Mouse (Mus musculus) G1E (cell line): ENCODE data around the gene Ctcf. TPM values are rescaled to one million over a fixed set of nuclear protein-coding genes. Genes with fewer than 3 reads are reported as not detected.
A peak's percentile ranks its signal among the peaks of the same experiment; 100 is the strongest.

Experiments
- ATAC-seq: 2 replicates; pipeline ENCODE4 v1.8.0; 2016; ENCODE audit warnings: mild to moderate bottlenecking; ENCODE audit not compliant: insufficient number of reproducible peaks, poor library complexity, low FRiP score, severe bottlenecking; ENCODE audit errors: extremely low read depth
- DNase-seq: peaks from one replicate; pipeline ENCODE4 v3.0.0; 2012; ENCODE audit warnings: low spot score
- H3K27me3 ChIP-seq: 2 replicates; pipeline ENCODE4 v1.6.1; 2012; ENCODE audit warnings: mild to moderate bottlenecking, low read length, inconsistent platforms; ENCODE audit not compliant: insufficient read depth
- H3K36me3 ChIP-seq: replicated peaks from 2 replicates; pipeline ENCODE3; 2012; ENCODE audit warnings: mild to moderate bottlenecking, inconsistent platforms
- H3K4me1 ChIP-seq: 2 replicates; pipeline ENCODE4 v1.6.1; 2012; ENCODE audit warnings: low read depth, low read length, inconsistent platforms, mixed read lengths; ENCODE audit not compliant: insufficient read depth
- H3K4me3 ChIP-seq: 2 replicates; pipeline ENCODE4 v1.5.1; 2012; ENCODE audit warnings: low read depth, mild to moderate bottlenecking, inconsistent platforms, low read length, moderate library complexity, mixed read lengths
- H3K9me3 ChIP-seq: replicated peaks from 2 replicates; pipeline ENCODE4 v1.6.1; 2012; ENCODE audit warnings: inconsistent platforms
- CTCF ChIP-seq: IDR thresholded peaks from 2 replicates; pipeline ENCODE4 v1.5.1; 2012; ENCODE audit warnings: low read depth, low read length, inconsistent platforms, mixed read lengths
- GATA1 ChIP-seq: IDR thresholded peaks from 2 replicates; pipeline ENCODE4 v1.6.1; 2012; ENCODE audit warnings: borderline replicate concordance, low read length, inconsistent platforms, mixed read lengths
- GATA2 ChIP-seq: IDR thresholded peaks from 2 replicates; pipeline ENCODE4 v1.6.1; 2012; ENCODE audit warnings: low read depth, low read length, inconsistent platforms, borderline replicate concordance
- POLR2AphosphoS5 ChIP-seq: IDR thresholded peaks from 2 replicates; pipeline ENCODE4 v1.6.1; 2012; ENCODE audit warnings: low read depth, low read length, inconsistent platforms; ENCODE audit not compliant: insufficient replicate concordance
- TAL1 ChIP-seq: conservative IDR thresholded peaks from 2 replicates; pipeline ENCODE4 v1.6.1; 2012; ENCODE audit warnings: low read depth, low read length, inconsistent platforms, mixed read lengths
- polyA plus RNA-seq: library from polyadenylated mRNA; stranded (reverse); fragments of >175 nt; gene quantifications from 2 replicates; pipeline ENCODE4 v1.2.3, GENCODE M21; 2012
- total RNA-seq, 2 experiments: library from RNA; stranded (forward) in 1 of 2; stranded (reverse) in 1 of 2; fragments of 200-1000 nt in 1 of 2; fragments of >200 nt in 1 of 2; fragmentation: Nextera tagmentation in 1 of 2; gene quantifications; 2 replicates each; pipeline ENCODE4 v1.2.3; 2014 to 2017

Gene Ctcf
- total and polyA plus RNA-seq, 3 experiments = 78.9 to 155 (median 133) TPM

DNA sequence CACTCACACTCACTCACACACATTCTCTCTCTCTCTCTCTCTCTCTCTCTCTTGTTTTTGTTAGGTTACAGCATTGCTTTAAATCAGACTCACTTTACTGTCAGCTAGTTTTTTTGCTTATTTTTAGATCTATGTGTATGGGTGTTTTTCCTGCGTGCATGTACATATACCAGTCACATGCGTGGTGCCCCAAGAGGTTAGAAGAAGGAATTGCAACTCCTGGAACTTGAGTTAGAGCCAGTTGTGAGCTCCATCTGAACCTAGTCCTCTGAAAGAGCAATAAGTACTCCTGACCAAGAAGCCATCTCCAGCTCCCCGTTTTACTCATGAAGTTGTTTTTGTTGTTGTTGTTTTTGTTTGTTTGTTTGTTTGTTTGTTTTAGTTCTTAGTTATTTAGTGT, 24.8 kb downstream of the Ctcf start:
- TF ChIP-seq CTCF (peak; percentile 12; the same call in 1 of the 2 replicates), TAL1 (no peak)
- no peaks in the 10 kb centered on the region for H3K27me3 ChIP-seq
- no peaks in the 10 kb centered on the region for H3K9me3 ChIP-seq
- H3K4me1 ChIP-seq = no peaks in the 10 kb centered on the region
- peaks cover 66% of the 10 kb centered on the region for H3K36me3 ChIP-seq
- no peak for DNase-seq
- H3K4me3 ChIP-seq = no peak overlapping the region
- no peak for ATAC-seq

DNA sequence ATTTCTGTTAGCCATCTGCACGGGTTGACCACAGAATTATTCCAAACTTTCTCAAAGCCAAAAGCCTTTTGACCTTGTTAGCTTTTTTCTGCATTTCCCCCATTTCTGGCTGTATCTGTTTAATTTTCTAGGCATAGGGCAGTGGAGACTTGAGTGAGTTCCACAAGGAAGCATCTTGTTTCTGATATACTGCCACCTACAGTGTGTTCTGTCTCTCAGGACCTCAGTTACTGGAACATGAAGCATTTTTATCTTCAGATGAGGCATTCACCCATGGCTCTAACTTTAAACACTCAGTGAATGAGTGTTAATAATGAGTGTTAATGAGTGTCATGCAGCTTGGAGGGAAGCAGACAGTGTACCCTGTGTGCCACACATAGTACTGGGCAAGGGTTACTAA, 41.5 kb downstream of the Ctcf start:
- DNase-seq (no peak), ATAC-seq (no peak)
- Histone ChIP-seq H3K4me3 (no peak overlapping the region), H3K27me3 (no peaks in the 10 kb centered on the region), H3K4me1 (no peaks in the 10 kb centered on the region), H3K36me3 (peaks cover 92% of the 10 kb centered on the region), H3K9me3 (no peaks in the 10 kb centered on the region)
- TF ChIP-seq TAL1 = no peak
- no peak for TF ChIP-seq GATA2
- no peak for TF ChIP-seq CTCF
- TF ChIP-seq POLR2AphosphoS5 = no peak
- no peak for TF ChIP-seq GATA1

DNA sequence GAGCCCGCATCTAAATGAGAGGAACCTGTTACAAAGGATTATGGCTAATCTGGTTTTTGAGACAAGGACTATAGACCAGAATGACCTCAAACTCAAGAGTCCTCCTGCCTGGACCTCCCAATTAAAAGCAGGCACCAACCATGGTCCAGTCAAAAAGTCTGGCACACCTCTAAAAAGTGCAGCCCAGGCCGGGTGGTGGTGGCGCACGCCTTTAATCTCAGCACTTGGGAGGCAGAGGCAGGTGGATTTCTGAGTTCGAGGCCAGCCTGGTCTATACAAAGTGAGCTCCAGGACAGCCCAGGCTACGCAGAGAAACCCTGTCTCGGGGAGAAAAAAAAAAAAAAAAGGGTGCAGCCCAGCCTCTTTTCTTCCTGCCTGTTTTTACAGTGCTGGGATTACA, 49.0 kb downstream of the Ctcf start:
- Histone ChIP-seq H3K27me3 (peaks cover 14% of the 10 kb centered on the region; the same call in 1 of the 2 replicates), H3K4me1 (peaks cover 7% of the 10 kb centered on the region), H3K4me3 (no peak overlapping the region), H3K9me3 (no peaks in the 10 kb centered on the region), H3K36me3 (peaks cover 59% of the 10 kb centered on the region)
- TF ChIP-seq TAL1 = no peak
- TF ChIP-seq GATA2 = no peak
- TF ChIP-seq CTCF = no peak
- no peak for TF ChIP-seq POLR2AphosphoS5
- no peak for TF ChIP-seq GATA1
- no peak for DNase-seq
- no peak for ATAC-seq

DNA sequence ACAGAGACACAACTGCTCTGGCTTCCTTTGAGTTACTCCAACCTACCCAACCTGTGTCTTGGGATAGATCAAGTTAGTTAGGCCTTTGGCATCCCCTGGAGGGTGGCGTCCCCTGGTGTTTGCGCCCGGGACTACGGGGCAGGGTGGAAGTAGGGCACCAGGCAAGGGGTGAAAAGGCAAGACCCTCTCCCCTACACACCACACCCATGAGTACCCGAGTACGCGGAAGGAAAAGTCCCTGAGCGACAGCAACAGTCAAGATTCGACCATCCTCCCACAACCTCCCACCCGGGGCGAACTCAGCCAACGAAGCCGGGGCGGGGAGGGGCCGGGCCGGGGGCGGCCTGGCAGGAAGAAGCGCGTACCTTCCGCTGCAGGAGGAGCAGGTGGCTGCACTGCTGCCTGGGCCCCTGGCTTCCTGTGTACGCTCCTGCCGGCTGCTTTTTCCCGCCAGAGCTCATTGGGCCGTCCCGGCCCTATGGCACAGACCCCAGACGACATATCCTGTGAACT, 49.5 kb downstream of the Ctcf start, which contains the start of gene Carmil2:
Gene Carmil2 (plus strand): TSS at position 479 of the 513 bp plus-strand sequence.
- peaks cover 54% of the 10 kb centered on the region for H3K36me3 ChIP-seq
- no peak within 1 kb of the TSS for H3K4me3 ChIP-seq
- DNase-seq (peak; percentile 44), ATAC-seq (no peak)
- H3K27me3 ChIP-seq = peaks cover 19% of the 10 kb centered on the region; the same call in 1 of the 2 replicates
- peaks cover 7% of the 10 kb centered on the region for H3K4me1 ChIP-seq
- TF ChIP-seq TAL1 = no peak
- peak; percentile 75 for TF ChIP-seq CTCF
- no peaks in the 10 kb centered on the region for H3K9me3 ChIP-seq

DNA sequence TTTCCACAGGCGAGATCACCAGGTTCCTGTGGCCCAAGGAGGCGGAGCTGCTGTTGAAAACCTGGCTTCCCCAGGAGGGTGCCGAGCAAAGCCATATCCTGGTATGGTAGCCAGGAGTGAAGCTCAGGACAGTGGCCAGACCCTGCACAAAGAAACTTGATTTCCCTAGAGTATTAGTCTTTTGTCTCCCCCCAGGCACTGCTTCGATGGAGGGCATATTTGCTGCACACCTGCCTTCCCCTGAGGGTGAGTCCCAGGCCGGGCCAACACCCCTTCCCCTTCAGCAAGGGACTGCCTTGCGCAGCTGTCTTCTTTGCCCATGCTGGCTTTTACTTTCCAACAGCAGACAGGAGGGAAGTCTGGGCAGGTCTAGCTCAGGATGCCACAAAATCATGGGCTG, 50.2 kb downstream of the Ctcf start:
- peaks cover 47% of the 10 kb centered on the region for H3K36me3 ChIP-seq
- H3K27me3 ChIP-seq = peaks cover 21% of the 10 kb centered on the region; the same call in 1 of the 2 replicates
- ATAC-seq (no peak), DNase-seq (no peak)
- TF ChIP-seq GATA2 (no peak), CTCF (no peak), TAL1 (no peak), GATA1 (no peak), POLR2AphosphoS5 (no peak)
- H3K4me1 ChIP-seq = peaks cover 7% of the 10 kb centered on the region
- no peaks in the 10 kb centered on the region for H3K9me3 ChIP-seq
- H3K4me3 ChIP-seq = no peak overlapping the region

DNA sequence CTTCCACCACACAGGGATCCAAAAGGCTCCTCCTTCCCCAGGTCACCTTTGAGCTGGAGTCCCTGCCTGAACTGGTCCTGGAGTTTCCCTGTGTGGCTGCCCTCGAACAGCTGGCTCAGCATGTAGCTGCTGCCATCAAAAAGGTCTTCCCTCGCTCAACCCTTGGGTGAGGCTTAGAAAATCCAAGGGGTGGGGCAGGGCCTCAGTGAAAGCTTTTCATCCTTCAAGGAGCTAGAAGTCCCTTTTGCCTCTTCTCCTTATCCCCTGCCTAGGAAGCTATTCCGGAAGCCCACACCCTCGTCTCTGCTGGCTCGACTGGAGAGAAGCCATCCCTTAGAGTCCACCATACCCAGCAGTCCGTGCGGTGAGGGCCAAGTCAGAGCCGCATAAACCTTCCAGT, 51.1 kb downstream of the Ctcf start:
- no peak for DNase-seq

More for the DNA sequence above, 51.1 kb downstream of the Ctcf start:
- Histone ChIP-seq H3K4me1 (peaks cover 7% of the 10 kb centered on the region), H3K36me3 (peaks cover 38% of the 10 kb centered on the region), H3K4me3 (no peak overlapping the region), H3K27me3 (peaks cover 27% of the 10 kb centered on the region), H3K9me3 (no peaks in the 10 kb centered on the region)
- no peak for ATAC-seq
- TF ChIP-seq POLR2AphosphoS5 (no peak), TAL1 (no peak), CTCF (no peak), GATA1 (no peak), GATA2 (no peak)
